Mouse (Mus musculus): ENCODE data around the gene Akr1c6.
"Not testable (repeated sequence)": the region's sequence is repeated elsewhere in the genome, so short reads cannot be mapped to it uniquely, and the experiment has no call there.

Akr1c6 gene

DNA sequence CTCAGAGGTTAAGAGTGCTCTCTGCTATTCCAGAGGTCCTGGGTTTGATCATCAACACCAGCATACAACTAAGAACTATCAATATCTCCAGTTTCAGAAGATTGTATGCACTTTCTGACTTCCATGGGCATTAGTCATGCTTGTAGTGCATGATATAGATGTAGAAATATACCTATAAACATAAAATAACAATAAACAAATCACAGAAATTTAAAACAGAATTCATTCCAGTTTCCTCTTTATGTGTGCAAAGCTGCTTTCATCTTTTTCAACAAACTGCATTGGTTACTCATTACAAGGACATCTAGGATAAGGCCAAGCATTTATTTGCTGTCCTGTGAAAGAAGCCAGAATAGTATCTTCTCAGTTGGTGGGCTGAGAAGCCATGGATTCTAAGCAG, at the start of gene Akr1c6:
Gene Akr1c6, plus strand, starts transcription at position 301 of the 400 bp plus-strand sequence.
- DNase-seq (ENCODE audit: low read depth): no peak

DNA sequence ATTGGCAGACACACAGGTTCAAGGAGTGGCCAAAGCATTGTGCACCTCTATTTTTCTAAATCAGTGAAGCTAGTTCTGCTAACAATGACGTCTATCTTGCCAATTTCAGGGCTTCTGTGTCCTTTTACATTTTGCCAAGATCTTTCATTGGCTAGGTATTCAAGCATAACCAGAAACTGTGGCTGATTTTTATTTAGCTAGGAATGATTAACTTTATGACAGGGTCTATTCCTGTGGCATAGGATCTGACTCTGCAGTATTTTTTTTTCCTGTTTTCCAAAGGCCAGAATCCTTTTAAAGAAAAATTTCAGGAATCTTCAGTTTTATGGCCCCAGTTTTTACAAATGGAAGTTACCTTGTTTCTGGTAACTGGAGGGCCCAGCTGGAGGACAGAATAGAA, 49.2 kb upstream of the Akr1c6 start:
- DNase-seq (ENCODE audit: low read depth): no peak

GRCm38 (mm10) chr13:4385541-4385940, 48.6 kb upstream of the Akr1c6 start:
- no peak for DNase-seq (ENCODE audit: low read depth)

- DNase-seq (ENCODE audit: low read depth): no peak
Observed at GRCm38 (mm10) chr13:4388762-4389446, 45.2 kb upstream of the Akr1c6 start.

GRCm38 (mm10) chr13:4400360-4400759, 33.7 kb upstream of the Akr1c6 start:
- DNase-seq (ENCODE audit: low read depth): not testable (repeated sequence)

DNA sequence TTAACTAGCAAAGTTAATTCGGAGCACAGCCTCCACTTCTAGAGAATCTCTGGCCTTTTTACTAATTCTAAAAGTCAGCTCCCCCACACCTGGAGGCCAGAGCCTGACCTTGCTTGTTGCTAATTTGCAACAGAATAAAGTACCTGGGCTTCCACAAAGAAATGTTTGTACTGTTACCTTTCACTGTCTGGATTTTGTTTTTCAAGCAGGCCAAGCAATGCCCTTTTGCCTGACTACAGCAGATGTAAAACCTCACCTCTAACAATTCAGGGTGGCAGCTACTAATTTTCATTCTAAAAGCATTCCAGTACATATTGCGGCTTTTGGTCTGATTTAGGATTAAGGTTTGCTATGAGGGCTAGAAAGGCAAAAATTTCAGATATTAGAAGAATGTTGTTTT, 33.3 kb upstream of the Akr1c6 start:
- no peak for DNase-seq (ENCODE audit: low read depth)

DNA sequence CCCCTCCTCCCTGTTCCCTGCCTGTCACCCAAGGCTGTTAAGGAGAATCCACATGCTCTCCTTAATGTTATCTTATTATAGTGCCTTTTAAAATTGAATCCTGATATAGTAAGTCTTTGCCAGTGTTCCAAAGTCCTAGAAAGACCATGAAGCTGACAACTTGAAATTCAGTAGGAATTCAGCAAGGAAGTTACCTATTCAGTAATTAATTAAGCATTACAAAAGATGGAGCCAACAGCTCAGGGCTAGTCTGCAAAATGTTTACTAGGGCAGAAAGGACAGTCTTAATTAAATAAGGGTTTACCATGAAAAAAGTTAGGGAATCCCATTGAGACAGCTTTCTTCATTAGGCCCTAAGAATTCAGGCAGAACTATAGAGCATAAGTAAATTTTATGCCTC, 31.9 kb upstream of the Akr1c6 start:
- DNase-seq (ENCODE audit: low read depth): no peak

DNA sequence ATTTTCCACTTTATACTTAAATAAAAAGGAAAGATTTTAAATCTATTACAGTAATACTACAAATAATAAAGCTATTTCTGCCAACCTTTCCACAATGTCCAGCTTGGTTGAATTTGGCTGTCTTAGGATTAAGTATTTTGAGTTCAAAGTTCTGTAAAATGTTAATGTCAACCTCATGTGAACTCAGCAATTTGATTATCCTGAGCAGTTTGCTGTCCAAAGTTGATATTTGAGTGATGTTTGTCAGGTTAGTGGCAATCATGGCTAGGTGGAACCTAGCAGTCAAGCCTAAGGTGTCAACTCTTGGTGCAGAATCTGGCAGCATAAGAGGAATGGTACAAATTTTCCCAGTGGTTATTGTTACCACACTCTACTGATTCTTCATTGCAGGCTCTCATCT, 29.4 kb upstream of the Akr1c6 start:
- DNase-seq (ENCODE audit: low read depth): no peak

- DNase-seq (ENCODE audit: low read depth): no peak
Observed at GRCm38 (mm10) chr13:4406771-4407170, 27.3 kb upstream of the Akr1c6 start.

GRCm38 (mm10) chr13:4428558-4428957, 5.5 kb upstream of the Akr1c6 start:
- no peak for DNase-seq (ENCODE audit: low read depth)

DNA sequence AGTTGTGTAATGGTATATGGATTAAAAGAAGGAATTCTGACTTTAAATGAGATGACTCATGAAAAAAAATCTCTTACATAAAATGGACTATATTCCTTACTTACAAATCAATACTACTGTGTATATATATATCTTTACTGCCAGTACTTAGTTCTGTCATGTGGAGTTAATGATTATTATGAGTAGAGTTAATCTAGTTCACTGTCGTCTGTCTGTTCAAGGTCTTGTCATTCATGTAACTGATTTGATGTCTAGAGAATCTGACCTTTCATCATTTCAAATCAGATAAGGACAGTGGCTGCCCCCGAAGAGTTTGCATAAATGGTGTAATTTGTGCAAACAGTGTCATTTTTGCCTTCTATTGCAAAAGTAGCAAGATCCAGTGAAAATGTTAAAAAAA, 5.1 kb upstream of the Akr1c6 start:
- no peak for DNase-seq (ENCODE audit: low read depth)

- DNase-seq (ENCODE audit: low read depth): no peak
Observed at GRCm38 (mm10) chr13:4431129-4431528, 3.0 kb upstream of the Akr1c6 start.

GRCm38 (mm10) chr13:4465641-4466040, 31.5 kb downstream of the Akr1c6 start:
- DNase-seq (ENCODE audit: low read depth): no peak

DNA sequence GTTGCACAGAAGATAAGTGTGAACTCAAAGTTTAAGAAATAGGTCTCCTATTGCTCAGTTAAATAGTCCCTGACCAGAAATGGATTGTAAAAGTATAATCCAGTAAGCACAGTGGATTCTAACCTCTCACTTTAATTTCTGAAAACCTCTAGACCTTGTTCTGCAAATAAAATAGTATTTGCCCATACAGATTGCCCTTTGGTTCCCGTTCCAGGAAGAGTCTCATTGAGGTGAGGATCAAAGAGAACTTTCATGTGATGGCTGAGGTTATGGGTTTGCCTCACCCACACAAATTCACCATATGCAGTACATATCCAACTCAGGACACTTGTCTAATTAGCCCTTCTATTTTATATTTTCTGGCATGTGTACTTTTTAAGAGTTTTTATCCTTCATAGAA, 33.8 kb downstream of the Akr1c6 start:
- DNase-seq (ENCODE audit: low read depth): no peak

Measured in fibroblast of lung, adult 2 months (primary cell).